Mouse (Mus musculus) limb, embryonic 11.5 days (tissue): ENCODE results near the gene Prep. TPM values are rescaled to one million over a fixed set of nuclear protein-coding genes. Genes with fewer than 3 reads are reported as not detected.

Experiments used
- microRNA-seq: library from miRNA; unstranded; fragments of <30 nt; microRNA quantifications from one replicate; pipeline ENCODE4, GENCODE M21; 2016
- polyA plus RNA-seq: library from polyadenylated mRNA; unstranded; fragments of >200 nt; fragmentation: Nextera tagmentation; extraction: Ambion mirVana; gene quantifications from 2 replicates; pipeline ENCODE4 v1.2.1, GENCODE M21; 2014

Gene Prep
- polyA plus RNA-seq, 1 experiment from 2014 or later: 35.8 TPM

Small RNA genes lying within 50 kb of the gene (microRNA-seq; reads per million reads assigned to microRNA genes)
- not detected for gene Gm23766

Other genes with a start within 250 kb of the Prep start
- 1.3 and 2.2 TPM in 2 replicates for gene Popdc3, start 110.9 kb downstream of the Prep start, polyA plus RNA-seq